Mouse (Mus musculus): ENCODE measurements at regions not wholly inside any gene's neighbourhood (a gene's known extent, or its start where the extent isn't known, plus 50 kb on each side); places are given as distances from the start of the nearest gene placed in this dataset.

DNA sequence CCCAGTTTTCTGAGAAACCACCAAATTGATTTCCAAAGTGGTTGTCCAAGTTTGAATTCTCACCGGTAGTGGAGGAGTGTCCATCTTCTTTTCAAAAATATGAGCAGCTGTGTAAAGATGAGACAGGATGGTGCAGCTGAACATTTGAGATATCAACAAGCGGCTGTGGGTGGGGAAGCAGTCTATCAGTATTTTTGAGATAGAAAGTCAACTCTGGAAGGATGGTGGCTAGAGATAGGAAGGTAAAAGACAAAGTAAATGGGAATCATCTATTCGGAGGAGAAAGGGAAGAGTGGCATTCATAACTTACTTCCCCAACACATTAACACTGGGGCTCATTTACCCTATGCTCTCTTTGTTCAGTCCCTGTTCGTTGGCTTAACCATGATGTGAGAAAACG is 146.9 kb upstream of the Gmnc start:
- DNase-seq (ENCODE audit: extremely low read depth, low read depth), result no peak

DNA sequence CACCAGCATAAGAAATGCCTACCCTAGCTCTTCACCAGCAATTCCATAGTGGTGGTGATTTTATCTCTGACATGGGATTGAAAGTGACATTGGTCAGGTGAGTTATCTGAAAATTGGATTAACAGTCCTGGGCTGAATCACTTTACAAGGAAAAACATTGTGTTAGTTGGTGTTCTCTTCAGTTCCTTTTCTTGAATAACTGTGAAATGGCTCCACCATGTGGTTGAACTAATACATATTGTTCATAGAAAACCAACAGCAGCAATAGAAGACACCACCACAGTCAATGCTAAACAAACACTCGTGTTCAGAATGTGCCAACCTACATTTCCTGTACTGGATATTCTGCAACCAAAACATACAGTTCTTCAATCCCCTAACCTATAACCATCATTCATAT is 147.5 kb upstream of the Gmnc start:
- DNase-seq (ENCODE audit: extremely low read depth, low read depth), result peak; percentile 5

DNA sequence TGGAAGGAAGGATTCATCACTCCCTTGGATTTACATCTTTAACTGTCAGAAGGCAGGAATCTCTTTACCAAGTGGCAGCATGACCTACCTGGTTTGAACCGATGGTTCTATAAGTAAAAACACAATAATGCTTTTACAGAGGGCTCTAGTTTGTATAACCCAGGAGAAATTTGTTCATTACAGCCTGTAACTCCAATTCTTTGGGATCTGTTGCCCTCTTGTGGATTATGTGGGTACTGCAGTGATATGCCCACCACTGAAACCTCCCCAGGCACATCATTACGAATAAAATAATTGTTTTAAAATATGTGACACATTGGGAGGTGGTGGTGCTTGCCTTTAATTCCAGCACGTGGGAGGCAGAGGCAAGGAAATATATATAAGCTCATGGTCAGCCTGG is 148.6 kb upstream of the Gmnc start:
- peak; percentile 2 for DNase-seq (ENCODE audit: extremely low read depth, low read depth)

DNA sequence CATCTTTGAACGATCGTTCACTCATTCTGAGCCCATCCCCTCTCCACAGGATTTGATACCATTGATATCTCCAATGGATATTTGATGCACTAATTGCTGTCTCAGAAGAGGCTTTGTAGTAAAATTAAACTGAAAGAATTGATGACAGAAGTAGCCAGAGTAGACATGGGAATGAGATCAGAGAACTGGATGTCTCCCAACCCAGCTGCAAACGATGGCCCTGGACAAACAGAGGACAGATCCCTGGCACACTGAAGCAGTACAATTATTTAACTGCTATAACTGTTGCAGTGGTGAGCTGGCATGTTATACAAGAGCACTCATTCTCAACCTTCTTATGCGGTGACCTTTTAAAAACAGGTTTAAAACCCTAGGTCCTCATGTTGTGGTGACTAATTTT is 151.5 kb upstream of the Ostn start:
- no peak for DNase-seq (ENCODE audit: extremely low read depth, low read depth)

DNA sequence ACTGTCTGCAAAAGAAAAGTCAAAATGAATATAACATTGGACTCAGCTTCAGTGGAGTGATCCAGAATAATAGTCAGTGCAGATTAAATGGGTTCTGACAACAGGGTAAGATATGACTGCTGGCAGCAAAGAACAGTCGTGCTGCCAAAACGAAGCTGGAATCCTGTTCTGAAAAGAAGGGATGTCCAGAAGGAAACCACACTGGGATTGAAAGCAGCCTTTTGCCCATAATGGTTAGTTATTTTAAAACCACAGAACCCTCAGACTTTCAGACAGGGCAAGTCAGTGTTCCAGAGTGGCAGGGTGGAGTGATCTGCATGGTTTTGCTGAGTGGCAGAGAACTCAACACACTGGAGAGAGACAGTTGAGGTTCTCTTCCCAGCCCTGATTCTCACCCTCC is 111.6 kb upstream of the Ostn start:
- no peak for DNase-seq (ENCODE audit: extremely low read depth, low read depth)

Data from MEL-GATA-1-ER (cell line).